Mouse (Mus musculus) NIH3T3 (cell line): ENCODE measurements around the gene Thg1l.

Source experiments
- DNase-seq: peaks from one replicate; pipeline ENCODE4 v3.0.0-alpha.2; 2012; ENCODE audit warnings: low read depth

The Thg1l gene

DNA sequence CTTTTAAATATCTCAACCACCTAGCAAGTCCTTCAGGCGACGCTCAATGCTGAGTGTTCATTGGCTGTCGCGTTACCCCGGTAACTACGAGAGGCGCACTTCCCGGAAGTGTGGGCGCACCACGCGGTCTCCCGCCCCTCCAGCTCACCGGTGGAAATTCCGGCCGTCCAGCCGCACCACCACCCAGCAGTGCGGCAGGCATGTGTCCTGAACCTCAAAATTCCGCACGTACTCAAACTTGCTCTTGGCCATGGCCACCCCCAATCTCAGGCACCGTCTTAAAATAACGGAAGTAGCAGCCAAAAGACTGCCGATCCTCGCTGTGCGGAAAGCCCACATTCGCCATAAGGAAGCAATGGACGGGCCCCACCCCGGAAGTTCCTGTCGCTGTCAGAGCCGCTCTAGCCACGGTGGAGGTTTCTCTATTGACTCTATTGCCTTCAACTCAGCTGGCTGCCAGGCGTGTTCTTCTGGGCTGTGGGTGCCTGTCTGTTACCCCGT lies at the start of gene Thg1l:
Gene Thg1l, minus strand, starts transcription at position 368 of the 501 bp plus-strand sequence.
- peak; percentile 96 for DNase-seq

- DNase-seq, result no peak
These were observed 36.8 kb upstream of the Thg1l start for GRCm38 (mm10) chr11:45992087-45992486.

DNA sequence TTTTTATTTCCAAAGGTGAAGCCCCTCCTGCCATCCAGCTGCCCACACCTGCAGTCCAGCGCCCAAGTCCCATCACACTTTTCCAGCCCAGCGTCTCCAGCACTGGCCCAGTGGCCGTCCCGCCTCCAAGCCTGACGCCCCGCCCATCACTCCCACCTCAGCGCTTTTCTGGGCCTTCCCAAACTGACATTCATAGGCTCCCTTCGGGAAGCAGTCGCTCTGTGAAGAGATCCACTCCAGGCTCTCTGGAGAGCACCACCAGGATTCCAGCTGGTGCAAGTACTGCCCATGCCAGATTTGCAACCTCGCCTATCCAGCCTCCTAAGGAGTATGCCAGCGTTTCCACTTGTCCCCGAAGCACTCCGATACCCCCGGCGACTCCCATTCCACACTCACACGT lies 36.3 kb upstream of the Thg1l start:
- DNase-seq, result no peak

- DNase-seq, result no peak
These were observed 25.6 kb upstream of the Thg1l start for GRCm38 (mm10) chr11:45980893-45981253.

- no peak for DNase-seq
These were observed 24.9 kb upstream of the Thg1l start, which contains the start of gene Sox30 for GRCm38 (mm10) chr11:45979946-45980892. TSS of gene Sox30 (plus strand) at chr11:45980310.

- DNase-seq, result no peak
These were observed 20.8 kb upstream of the Thg1l start for GRCm38 (mm10) chr11:45976061-45976460.

- DNase-seq, result peak; percentile 74
These were observed 19.2 kb upstream of the Thg1l start for GRCm38 (mm10) chr11:45974466-45974865.

DNA sequence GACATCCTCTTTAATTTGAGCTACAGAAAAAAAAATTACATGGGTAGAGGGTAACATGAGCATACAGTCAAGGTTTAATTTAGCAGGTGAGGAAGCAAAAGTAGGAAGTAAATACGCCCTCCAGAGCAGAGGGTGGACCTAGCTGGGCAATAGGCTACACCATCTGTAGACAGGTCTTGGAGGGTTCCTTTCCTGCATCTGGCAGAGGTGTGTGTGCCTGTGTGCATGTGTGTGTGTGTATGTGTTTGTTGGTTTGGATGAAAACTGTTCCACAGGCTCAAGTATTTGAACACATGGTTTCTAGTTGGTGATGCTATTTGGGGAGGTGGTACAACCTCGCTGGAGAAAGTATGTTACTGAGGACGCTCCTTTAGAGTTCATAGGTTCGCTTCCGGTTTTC lies 18.3 kb upstream of the Thg1l start:
- no peak for DNase-seq

DNA sequence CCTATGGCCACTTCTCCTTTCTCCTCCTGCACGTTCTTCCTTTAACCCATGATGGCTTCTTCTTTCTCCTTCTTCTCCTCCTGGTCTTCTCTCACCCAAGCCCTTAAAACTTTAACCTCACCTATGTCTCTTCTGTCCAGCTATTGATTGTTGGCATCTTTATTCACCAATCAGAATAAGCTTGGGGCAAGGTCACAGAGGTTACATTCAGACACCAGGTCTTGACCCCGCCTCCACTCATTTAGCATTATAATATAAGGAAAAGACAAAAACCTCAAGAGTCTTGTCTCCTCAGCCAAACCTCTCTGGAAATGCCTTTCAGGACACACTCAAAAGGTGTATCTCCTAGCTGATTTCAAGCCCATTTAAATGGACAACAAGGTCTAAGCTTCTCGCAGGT lies 13.2 kb upstream of the Thg1l start:
- no peak for DNase-seq

GRCm38 (mm10) chr11:45966896-45967295 lies 11.6 kb upstream of the Thg1l start:
- DNase-seq, result peak; percentile 66

- peak; percentile 17 for DNase-seq
These were observed 4.7 kb upstream of the Thg1l start for GRCm38 (mm10) chr11:45960003-45960402.

DNA sequence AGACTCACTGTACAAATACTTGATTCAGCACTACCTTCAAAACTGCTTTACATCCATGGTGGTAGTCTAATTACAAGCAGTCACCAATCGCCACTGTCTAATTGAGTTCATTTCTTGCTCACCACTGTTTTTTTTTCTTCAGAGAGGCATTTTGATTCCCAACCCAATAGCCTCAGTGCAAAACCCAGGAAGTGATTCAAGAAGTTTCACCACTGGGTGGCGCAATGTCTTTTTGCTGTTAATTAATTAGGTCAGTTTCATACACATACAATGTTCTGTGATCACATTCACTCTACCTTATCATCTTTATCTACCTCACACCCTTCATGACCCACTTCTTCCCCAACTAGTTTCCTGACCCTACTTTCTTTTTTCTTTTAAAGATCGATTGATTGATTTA lies 4.3 kb upstream of the Thg1l start:
- peak; percentile 65 for DNase-seq

- DNase-seq, result no peak
These were observed 7.8 kb downstream of the Thg1l start for GRCm38 (mm10) chr11:45947491-45947890.

DNA sequence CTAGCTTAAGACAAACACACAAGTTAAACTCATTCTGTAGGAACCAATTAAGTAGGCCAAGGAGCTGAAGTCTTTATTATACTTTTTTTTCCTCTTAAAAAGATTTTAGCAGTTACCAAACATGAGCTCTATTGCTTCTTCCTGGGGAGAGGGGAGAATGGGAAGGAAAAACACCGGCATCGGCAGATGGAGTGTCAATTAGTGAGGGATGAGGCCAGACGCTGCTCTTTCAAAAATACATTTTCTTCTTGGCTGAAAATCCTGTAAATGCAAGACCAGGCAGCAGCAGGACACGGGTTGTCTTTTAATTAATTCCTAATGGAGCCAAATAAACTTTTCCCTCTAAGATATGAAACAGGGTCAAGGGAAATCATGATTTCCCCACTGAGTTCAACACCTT lies 8.5 kb downstream of the Thg1l start:
- no peak for DNase-seq

GRCm38 (mm10) chr11:45944643-45945156 lies 10.6 kb downstream of the Thg1l start, which contains the start of gene Lsm11:
TSS of gene Lsm11 (minus strand) at chr11:45944935.
- DNase-seq, result peak; percentile 98

DNA sequence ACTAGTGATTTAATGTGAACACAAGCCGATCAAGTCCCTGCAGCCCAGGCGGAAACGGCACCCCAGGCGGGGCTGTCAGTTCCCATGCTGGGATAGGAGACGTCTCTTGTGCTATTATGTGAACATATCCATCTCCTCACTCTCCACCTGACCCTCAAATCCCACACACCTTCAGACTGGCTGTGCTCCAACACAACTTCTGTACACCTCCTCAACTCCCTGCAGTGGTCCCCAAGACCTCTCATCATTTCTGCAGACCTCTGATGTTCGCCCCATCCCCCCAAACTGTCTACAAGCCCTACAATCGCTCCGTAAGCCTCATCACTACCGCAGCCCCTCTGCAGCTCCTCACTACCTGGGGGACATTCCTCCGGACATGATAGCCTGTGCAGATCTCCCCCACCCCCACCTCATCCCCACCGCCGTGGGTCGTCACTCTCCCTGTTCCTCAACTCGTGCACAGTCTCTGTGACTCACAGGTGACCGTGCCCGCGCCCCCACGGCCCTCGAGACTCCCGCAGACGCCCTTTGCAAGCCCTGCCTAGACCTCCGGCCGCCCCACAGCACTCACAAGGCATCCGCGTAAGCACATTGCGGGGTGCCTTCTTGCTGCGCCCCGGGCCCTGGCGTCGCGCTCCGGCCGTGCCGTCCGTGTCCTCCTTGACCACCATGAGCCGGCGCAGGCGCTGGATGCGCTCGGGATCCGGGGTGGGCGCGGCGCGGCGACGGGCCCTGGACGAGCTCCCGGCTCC lies 11.2 kb downstream of the Thg1l start:
- DNase-seq, result peak; percentile 36

DNA sequence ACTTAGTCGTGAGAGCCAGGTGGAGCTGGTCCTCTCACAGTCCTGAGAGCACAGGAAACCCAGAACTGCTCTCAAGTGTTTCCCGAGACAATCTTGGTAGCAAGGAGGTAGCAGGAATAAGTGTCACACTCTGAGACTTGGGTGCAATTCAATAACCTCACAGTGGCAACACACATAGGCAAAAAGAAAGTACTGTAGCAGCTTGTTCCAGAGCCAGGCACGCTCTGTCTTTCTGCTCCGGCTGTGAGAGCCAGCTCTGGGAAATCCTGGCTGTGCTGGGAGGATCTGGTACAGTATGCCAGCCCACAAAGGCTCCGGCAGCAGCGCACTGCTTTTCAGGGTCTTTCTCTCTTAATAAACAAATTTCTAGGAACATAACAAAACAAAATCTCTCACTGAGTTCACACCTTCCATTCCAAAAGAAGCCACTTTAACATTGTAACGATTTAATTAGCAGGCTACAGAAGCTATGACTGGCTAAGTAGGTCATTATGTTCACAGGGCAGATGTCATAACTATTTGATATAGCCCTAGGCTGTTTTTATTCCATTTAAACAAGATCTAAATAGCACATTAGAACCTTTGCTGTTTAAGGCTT lies 12.1 kb downstream of the Thg1l start:
- DNase-seq, result no peak

DNA sequence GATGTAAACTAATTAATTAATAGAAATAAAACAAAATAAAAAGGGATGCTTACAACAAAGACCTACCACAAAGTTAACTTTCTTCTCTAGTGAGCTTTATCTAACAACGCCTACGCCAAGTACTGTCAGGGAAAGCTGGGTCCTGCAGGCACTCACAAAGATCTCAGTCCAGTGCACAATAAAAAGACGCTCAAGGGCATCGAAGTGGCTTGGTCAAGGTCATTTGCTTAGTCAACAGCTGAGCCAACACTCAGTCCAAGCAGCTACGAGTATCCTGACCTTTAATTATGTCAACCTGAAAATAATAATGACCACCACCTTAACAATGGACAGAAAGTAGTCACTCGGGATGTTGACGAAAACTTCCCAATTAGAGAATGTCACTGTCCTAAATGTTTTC lies 13.0 kb downstream of the Thg1l start:
- no peak for DNase-seq

- DNase-seq, result peak; percentile 70
These were observed 16.4 kb downstream of the Thg1l start for GRCm38 (mm10) chr11:45938917-45939316.

GRCm38 (mm10) chr11:45937478-45937877 lies 17.8 kb downstream of the Thg1l start:
- DNase-seq, result no peak

DNA sequence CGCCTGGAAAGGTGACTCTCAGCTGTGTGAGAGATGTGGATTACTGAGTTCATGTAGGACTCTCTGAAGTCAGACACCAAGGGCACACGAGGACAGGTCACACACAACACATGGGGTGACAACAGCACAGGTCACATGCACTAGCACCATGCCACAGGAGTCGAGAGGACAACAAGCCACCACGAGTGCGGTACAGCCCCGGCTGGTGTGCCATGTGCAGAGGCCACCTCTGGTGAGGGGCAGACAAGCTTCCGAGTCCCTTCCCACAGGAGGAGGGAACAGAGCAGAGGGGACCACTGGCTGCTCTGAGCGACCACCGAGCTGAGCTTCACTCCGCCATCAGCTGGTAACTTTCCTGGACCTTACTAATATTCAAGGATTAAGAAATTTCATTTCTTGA lies 22.5 kb downstream of the Thg1l start:
- no peak for DNase-seq

DNA sequence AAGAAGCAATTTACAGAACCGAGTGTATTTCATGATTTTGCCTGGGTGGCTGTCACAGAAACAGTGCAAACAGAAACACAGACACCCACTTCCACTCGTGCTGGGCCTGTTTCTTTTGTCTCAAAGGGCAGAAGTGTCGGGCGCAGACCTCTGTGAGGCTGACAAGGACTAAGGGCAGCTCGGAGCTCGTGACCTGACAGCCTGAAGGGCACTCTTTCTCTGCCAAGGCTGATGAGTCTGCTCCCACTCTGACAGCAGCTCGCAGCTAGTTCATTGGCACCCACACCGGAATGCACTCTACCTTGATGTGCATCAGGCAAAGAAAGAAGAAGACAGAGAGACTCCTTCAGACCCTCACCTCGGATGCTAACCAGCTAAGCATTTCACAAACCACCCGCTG lies 25.8 kb downstream of the Thg1l start:
- no peak for DNase-seq
